Mouse (Mus musculus) kidney, adult 2 months (tissue): ENCODE results near the gene Synj1. TPM values are rescaled to one million over a fixed set of nuclear protein-coding genes. Genes with fewer than 3 reads are reported as not detected.

ENCODE experiments used
- DNase-seq: peaks from one replicate; pipeline ENCODE4 v3.0.0; 2021
- H3K27ac ChIP-seq: fragments of 200-500 bp; 2 replicates; pipeline ENCODE4 v1.5.1; 2012; ENCODE audit warnings: low read depth, low read length, control low read depth, inconsistent platforms; ENCODE audit not compliant: insufficient read depth
- H3K27me3 ChIP-seq: fragments of 200-500 bp; replicated peaks from 2 replicates; pipeline ENCODE4 v1.6.1; 2012; ENCODE audit warnings: mild to moderate bottlenecking, moderate library complexity, low read length, inconsistent platforms; ENCODE audit not compliant: control insufficient read depth, insufficient read depth
- H3K36me3 ChIP-seq: fragments of 200-500 bp; 2 replicates; pipeline ENCODE4 v1.6.1; 2012; ENCODE audit warnings: mild to moderate bottlenecking, moderate library complexity, low read length, inconsistent platforms; ENCODE audit not compliant: control insufficient read depth, insufficient read depth
- H3K4me1 ChIP-seq: fragments of 200-500 bp; 2 replicates; pipeline ENCODE4 v1.6.1; 2011; ENCODE audit warnings: low read length; ENCODE audit not compliant: control insufficient read depth, insufficient read depth
- H3K4me3 ChIP-seq: fragments of 200-500 bp; 2 replicates; pipeline ENCODE4 v1.5.1; 2011; ENCODE audit warnings: mild to moderate bottlenecking, low read depth, low read length, control low read depth; ENCODE audit not compliant: insufficient read depth
- CTCF ChIP-seq: fragments of 200-500 bp; conservative IDR thresholded peaks from 2 replicates; pipeline ENCODE4 v1.5.1; 2011; ENCODE audit warnings: low read depth, mild to moderate bottlenecking, control low read depth, low read length, moderate library complexity, mixed read lengths; ENCODE audit not compliant: insufficient read depth, insufficient read length
- POLR2A ChIP-seq: fragments of 200-500 bp; IDR thresholded peaks from one replicate; pipeline ENCODE4 v1.6.1; 2011; ENCODE audit warnings: low read depth, low read length, control low read depth
- WGBS: fragments of 180-500 bp; shearing (Covaris S2); methylation state at CpG from one replicate; pipeline ENCODE4 v1.1.7; 2018; 5-methylcytosine and 5-hydroxymethylcytosine counted together
- polyA plus RNA-seq: library from polyadenylated mRNA; depleted of rRNA; stranded (reverse); fragments of >200 nt; gene quantifications from 2 replicates; pipeline ENCODE4 v1.2.3, GENCODE M21; 2012; rRNA removed

Gene Synj1
- 20.4 and 24.8 TPM in 2 replicates for polyA plus RNA-seq

- peak; percentile 94 for DNase-seq
- no peaks in the 10 kb centered on the region for H3K36me3 ChIP-seq
- H3K4me1 ChIP-seq, result no peaks in the 10 kb centered on the region; the same call in 1 of the 2 replicates
- no peak for TF ChIP-seq CTCF
- no peak for TF ChIP-seq POLR2A
- WGBS, result under 1% methylated on average over 61 of the region's 66 CpGs
- H3K27ac ChIP-seq, result peak within 1 kb of the TSS; percentile 93
- H3K27me3 ChIP-seq, result no peaks in the 10 kb centered on the region
- H3K4me3 ChIP-seq, result peak within 1 kb of the TSS; percentile 86
These were observed at the start of gene Synj1 for GRCm38 (mm10) chr16:91011021-91011683. TSS of gene Synj1 (minus strand) at chr16:91011308.

GRCm38 (mm10) chr16:91057741-91058140 lies 46.6 kb upstream of the Synj1 start:
- no peaks in the 10 kb centered on the region for H3K27me3 ChIP-seq
- no peak overlapping the region for H3K27ac ChIP-seq
- WGBS, result 87% methylated on average over 6 of the region's 6 CpGs

GRCm38 (mm10) chr16:91057261-91057660 lies 46.2 kb upstream of the Synj1 start:
- Histone ChIP-seq H3K27me3 (no peaks in the 10 kb centered on the region), H3K4me3 (no peak overlapping the region), H3K36me3 (no peaks in the 10 kb centered on the region), H3K27ac (no peak overlapping the region), H3K4me1 (peaks cover 9% of the 10 kb centered on the region)
- TF ChIP-seq POLR2A, result no peak
- TF ChIP-seq CTCF, result no peak
- WGBS, result 87% methylated on average over 4 of the region's 4 CpGs
- no peak for DNase-seq

More at GRCm38 (mm10) chr16:91057741-91058140, 46.6 kb upstream of the Synj1 start:
- Histone ChIP-seq H3K36me3 (no peaks in the 10 kb centered on the region), H3K4me1 (peaks cover 9% of the 10 kb centered on the region), H3K4me3 (no peak overlapping the region)
- no peak for TF ChIP-seq POLR2A
- no peak for TF ChIP-seq CTCF
- no peak for DNase-seq

DNA sequence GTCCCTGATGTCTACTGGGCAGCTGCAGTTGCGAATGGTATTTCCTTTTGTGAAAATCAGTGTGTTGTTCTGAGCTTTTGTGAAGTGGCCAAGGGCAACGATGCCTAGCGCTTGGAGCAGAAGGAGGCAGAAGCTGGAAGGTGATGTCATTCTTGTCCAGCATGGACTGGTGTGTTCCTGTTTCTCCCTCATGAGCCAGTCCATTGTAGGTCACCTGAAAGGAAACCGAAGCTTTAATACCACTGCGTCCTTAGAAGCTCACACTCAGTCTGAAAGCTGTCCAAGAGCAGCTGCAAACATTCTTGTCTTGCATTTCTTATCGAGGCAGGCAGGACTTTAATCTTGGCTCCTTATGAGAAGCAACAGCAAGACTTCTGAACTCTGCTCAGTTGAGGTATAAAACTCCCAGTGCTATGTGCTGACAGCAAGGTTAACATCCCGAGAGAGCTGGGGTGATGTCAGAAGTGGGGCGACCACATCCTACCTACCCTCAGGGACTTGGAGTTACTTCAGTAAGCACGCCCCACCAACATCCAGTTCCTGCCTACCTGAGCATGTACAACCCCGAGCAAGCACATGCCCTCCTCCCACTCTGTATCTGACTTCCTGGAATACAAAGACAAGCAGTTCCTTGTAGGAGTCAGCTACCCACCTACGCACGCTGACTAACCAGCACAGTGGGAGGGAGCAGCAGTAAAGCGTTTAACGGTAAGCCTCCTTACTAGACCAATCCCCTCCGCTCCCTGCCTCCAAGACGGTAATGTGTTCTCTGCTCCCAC lies 45.1 kb upstream of the Synj1 start:
- Histone ChIP-seq H3K27me3 (no peaks in the 10 kb centered on the region), H3K4me3 (no peak overlapping the region), H3K36me3 (no peaks in the 10 kb centered on the region), H3K4me1 (peaks cover 9% of the 10 kb centered on the region), H3K27ac (peak overlapping the region; percentile 50; the same call in 1 of the 2 replicates)
- TF ChIP-seq CTCF (no peak), POLR2A (no peak)
- 12% methylated on average over 16 of the region's 16 CpGs for WGBS
- peak; percentile 66 for DNase-seq

GRCm38 (mm10) chr16:91055150-91055549 lies 44.0 kb upstream of the Synj1 start:
- H3K27ac ChIP-seq, result no peak overlapping the region
- H3K4me3 ChIP-seq, result no peak overlapping the region
- TF ChIP-seq POLR2A, result no peak
- TF ChIP-seq CTCF, result no peak
- H3K27me3 ChIP-seq, result no peaks in the 10 kb centered on the region
- DNase-seq, result peak; percentile 74
- 47% methylated on average over 5 of the region's 5 CpGs for WGBS
- H3K4me1 ChIP-seq, result peaks cover 9% of the 10 kb centered on the region
- no peaks in the 10 kb centered on the region for H3K36me3 ChIP-seq

DNA sequence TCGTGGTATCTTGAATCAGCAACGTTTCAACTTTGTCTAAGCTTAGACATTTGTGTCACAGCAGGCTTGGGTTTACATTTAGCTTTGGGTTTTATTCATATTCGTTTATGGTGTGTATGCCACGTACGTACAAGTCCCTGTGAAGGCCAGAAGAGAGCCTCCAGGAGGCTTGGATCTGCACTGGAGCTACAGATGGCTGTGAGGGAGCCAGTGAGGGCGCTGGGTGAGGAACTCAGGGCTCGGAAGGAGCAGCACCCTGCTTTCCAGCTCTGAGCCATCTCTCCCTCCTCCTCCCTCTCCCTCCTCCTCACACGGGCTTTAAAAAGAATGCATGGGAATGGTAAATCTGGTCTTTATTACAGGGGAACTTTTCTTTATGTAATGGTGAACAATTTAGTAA lies 42.5 kb upstream of the Synj1 start:
- no peak for DNase-seq
- H3K4me1 ChIP-seq, result peaks cover 9% of the 10 kb centered on the region
- H3K4me3 ChIP-seq, result no peak overlapping the region
- H3K36me3 ChIP-seq, result no peaks in the 10 kb centered on the region
- no peak overlapping the region for H3K27ac ChIP-seq
- 59% methylated on average over 8 of the region's 8 CpGs for WGBS
- TF ChIP-seq CTCF (no peak), POLR2A (no peak)
- no peaks in the 10 kb centered on the region for H3K27me3 ChIP-seq

DNA sequence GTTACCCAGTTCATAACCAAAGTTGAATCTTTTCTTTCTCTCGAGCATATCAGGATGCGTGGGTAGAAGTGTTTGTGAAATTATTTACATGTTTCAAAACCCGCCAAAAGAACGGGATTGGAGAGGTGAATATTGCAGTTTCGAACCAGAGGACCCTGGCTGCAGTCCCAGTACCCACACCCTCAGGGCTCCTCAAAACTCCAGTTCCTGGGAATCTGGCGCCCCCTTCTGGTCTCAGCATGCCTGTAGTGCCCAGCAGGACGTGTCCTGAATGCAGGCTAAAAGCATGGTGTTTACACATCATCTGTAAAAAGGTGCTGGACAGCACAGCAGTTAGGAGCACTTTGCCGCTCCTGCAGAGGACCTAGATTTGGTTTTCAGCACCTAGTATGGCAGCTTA lies 34.4 kb upstream of the Synj1 start:
- no peak overlapping the region for H3K27ac ChIP-seq
- no peaks in the 10 kb centered on the region for H3K27me3 ChIP-seq
- H3K4me1 ChIP-seq, result peaks cover 3% of the 10 kb centered on the region; the same call in 1 of the 2 replicates
- no peak overlapping the region for H3K4me3 ChIP-seq
- DNase-seq, result peak; percentile 36
- TF ChIP-seq CTCF (peak; percentile 56), POLR2A (no peak)
- 62% methylated on average over 8 of the region's 8 CpGs for WGBS
- H3K36me3 ChIP-seq, result no peaks in the 10 kb centered on the region
